Mouse (Mus musculus) frontal cortex, adult (tissue): ENCODE data around the gene E2f1.

ENCODE experiments used
- ATAC-seq: cut with Nextera tagmentation; 2 replicates; pipeline ENCODE4 v1.9.2; 2017; ENCODE audit warnings: mild to moderate bottlenecking, moderate library complexity, mixed read lengths; ENCODE audit not compliant: low TSS enrichment

E2f1 gene

DNA sequence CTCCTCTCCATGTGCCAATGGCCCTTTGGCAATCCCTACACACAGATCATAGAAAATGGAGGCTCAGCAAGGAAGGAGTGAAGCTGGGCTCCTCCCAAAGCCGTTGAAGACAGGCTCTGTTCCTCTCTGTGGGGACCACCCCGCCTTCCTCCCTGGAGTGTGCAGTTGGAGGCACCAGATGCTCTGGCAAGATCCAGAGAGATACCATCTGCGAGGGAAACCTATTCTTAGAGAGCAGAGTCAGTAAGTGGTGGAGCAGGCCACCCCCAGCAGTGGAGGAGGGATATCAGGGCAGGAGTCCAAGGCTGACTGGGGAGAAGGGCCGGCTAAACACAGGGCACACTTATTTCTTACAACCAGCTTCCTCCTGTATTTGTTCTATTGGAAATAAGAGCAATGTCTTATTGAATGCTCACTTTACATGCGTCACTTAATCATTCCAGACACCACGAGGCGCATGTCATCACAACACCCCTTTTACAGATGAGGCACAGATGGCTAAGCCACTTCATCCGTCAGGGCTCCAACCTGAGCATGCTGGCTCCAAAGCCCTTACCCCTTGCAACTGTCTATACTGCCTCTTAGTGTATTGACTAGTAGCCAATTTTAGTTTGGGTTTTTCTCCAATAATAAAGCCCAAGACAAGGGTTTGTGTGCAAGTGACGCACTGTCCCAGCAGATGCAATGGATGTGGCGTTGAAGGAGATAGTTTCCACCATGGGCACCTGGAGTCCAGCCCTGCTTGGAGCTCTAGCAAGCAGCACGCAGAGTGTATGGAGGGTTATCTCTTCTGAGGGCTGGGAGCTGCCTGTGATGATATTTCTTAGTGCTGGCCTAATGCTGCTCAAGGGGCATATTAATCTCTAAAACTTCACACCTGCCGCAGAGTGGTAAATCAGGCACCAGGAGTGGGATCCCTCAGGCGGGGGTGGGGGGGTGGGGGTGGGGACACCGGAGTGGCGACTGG, 14.5 kb upstream of the E2f1 start:
- ATAC-seq, result peak; percentile 86

DNA sequence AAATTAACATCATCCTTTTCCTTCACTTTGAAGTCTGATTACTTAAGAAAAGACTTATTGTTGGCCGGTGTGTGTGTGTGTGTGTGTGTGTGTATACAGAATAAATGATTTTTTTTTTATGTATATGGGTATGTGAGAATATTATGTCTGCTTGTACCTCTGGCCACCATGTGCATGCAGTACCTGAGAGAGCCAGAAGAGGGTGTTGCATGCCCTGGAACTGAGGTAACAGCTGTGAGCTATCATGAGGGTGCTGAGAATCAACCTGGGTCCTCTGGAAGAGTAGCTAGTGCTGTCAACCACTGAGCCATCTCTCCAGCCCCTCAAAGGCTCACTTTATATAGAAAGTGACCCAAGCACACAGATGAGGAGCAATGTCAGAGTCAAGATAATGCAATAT, 11.7 kb upstream of the E2f1 start:
- ATAC-seq, result no peak

DNA sequence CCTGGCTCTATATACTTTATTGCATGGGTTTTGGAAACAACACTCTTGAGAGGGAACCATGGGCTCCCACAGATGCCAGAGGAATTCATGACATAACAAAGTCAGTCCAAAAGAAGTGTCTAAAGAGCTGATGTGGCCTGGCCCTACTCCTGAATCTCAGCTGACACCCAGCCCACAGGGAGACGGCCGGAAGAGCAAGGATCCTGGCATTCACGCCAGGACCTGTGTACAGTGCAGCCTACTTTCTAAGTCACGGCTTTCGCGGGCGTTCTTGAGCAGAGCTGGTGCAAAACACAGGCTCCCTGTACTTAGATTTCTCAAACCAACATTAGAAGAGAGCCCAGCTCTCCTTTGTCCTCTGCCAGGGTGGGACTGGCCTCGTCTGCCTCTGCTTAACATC, 10.9 kb upstream of the E2f1 start:
- ATAC-seq, result no peak

DNA sequence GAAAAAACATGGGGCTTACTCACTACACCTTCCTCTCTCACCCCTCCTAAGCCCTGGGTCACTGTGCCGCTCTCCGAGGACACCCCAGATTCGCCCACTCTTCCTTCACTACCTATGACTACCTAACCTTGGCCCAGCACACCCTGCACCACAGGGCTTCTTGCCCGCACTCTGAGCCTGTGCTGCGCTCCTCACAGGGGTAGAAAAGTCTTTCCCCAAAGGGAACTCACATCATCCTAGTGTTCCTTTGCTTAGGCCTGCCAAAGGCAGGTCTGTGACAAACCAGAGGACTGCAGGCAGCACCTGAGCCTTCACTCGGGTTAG, 8.0 kb upstream of the E2f1 start:
- ATAC-seq, result no peak

DNA sequence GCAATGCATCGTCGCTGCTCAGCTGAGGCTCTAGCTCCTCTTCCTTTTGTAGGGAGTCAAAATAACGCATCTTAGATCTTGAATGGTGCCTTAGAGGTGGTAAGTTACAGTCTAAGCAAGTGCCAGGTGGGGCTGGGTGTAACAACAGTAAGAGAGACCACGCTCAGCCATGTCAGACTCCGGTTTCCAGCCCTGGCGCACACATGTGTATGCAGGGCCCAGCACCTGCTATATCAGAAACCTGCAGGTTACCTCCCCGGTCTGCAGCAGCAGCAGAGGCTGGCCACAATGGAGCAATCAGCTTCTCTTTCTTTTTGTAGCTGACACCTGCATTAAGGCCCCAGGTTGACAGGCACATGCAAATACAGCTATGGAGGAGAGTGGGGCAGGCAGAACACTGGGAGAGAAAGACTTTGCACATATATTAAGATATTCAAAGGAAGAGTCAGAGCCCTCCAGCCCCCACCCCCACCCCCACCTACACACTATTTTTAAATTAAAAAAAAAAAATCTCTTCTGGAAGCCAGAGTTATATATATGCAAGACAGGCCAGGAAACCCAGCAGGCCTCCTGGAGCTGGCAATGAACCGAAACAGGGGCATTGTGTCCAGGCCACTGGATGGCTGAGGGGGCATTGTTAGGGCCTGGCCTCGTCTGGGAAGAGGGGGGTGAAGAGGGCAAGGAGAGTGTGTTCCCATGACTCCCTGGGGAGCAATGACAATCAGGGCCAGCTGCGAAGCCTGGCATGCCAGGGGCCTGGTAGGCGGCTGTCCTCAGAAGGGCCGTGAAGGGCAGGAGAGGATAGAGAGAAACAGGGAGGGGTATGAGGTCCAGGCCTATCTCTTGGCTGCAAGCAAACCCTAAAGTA, 7.4 kb upstream of the E2f1 start:
- no peak for ATAC-seq

DNA sequence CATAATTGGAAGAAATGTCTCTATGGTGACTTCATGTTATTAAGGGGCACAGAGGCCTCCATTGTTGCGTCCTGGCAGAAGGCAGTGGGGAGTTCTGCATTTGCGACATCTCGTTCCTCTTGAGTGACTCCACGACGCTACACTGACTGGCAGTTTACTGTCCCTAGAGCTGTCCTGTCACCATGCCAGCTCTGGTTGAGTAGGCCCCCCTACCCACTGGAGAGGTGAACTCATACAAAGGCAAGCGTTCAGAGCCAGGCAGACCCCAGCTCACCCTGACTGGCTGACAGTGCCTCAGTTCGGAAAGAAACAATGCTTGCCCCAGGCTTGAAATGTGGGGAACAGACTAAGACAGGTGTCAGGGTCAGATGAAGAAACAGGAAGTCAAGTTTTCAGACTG, 4.6 kb upstream of the E2f1 start:
- ATAC-seq, result no peak

DNA sequence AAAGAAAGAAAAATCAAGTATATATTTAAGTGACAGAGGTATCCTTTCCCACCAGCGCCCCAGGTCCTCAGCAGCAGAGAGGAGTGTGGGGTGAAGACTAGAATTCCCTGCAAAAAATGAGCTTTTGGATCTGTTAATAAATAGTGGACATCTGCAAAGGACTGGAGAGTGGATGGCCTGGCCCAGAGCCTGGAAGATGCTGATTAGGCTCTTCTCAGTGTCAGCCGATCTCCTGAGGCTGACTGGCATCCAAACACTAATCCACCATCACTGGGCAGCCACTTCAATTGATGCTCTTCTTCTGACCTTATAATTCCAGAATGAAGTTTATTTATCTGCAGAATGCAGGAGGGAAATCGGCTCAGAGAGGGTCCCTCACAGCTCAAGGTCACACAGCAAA, 3.3 kb upstream of the E2f1 start:
- no peak for ATAC-seq

DNA sequence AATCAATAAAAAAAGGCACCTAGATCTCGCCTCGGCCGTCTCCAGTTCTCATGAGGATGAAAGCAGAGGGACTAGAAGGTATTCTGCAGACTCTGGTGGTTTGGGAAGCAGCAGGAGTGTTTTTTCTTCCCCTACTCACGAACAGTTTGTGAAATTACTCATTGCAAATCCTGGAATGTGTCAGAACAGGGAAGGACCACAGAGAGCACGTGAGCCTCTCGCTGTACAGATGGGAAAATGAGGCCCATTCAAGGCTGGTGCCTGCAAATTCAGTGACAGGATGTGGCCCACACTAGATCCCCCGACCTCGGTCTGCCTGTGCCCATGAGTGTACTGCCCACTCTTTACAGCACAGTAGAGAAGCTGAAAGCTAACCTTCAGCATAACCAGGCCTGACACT, 2.3 kb upstream of the E2f1 start:
- no peak; the same call in 1 of the 2 replicates for ATAC-seq

DNA sequence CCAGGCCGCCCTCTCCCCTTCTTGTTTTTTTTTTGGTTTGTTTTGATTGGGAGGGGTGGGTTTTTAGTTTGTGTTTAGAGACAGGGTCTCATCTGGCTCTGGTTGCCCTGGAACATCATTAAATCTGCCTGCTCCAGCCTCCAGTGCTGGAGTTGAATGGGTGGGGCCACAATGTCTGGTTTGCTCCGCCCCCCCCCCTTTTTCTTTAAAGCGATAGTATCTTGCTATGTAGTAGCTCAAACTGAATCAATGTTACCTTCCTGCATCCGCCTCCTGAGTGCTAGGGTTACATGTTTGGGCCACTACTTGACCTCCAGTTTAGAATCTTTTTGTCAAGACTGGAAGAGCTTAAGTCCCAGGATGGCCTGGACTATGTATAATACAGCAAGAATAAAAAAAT, 1.6 kb upstream of the E2f1 start:
- no peak for ATAC-seq

DNA sequence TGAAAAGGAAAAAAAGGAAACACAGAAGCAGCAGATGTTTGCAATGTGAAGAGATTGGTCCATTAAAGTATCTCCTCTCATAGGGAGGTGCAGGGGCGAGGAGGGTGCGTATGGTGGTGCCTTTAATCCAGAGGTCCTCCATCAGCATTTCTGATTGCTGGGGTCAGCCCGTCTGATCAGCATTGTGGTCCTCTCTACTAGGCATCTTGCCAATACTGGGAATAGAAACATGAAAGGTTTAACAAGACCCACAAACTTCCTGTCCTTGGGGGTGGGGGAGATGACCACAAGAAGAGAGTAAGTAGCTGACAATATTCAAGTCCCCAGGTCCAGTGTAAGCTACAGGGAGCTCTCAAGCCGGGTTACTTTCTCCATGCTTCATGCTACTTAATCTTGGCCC, 974 bp upstream of the E2f1 start:
- no peak for ATAC-seq

DNA sequence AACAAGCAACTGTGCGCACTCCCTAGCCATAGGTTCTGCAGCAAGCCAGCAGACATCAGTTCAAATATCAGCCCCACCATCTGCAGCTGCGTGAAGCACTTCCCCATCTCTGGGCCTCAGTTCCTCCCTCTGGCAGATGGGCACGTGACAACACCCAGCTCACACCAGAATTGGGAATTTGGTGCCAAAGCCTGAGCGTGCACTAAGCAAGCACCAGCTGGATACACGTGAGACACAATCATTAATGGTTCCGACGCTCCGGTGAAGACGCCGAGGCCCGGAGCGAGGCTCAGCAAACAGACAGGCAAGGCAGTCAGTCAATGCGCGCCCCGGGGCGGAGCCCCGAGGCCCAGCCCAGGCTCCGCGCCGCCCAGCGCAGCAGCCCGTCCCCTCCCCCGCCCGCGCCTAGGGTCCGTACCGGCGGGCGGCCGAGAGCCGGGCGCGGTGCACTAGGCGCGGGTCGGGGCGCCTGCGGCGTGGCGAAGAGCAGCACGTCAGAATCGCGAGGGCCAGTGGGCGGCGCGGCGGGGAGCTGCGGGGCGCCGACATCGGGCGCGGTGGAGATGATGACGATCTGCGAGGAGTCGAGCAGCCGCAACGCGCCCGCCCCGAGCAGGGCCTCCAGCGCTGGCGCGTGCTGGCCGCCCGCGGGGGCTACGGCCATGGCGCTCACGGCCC, 482 bp downstream of the E2f1 start:
- ATAC-seq, result peak; percentile 66

DNA sequence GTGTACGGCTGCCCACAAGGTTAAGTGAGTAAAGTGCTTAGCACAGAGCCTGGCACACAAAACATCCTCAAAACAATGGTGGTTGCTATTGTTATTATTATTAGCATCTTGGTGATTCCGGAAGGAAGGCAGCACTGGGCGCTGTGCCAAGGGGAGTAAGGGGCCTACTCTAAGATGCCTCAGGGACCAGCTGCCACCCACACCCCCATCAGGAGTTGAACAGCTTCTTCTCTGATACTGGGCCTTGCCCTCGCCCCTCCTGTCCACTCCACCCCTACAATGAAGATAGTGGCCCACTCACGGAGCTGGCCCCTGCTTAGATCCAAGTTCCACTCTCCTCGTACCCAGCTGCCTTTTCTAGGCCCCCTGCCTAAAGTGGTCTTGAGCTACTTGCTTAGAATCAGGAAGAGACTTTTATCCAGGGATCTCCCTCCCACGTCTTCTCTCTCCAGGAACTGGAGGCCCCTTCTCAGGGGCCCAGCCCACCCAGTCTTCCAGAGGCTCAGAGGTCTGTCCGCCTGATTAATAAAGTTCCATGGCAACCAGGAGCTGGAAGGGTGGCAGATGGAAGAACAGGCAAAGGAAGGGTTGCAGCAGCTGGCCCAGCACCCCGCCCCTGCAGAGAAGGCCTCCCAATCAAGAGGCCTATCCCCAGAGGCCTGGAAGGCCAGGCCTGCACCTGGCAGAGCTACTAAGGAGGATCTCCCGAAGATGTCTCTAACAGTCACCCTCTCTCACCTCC, 1.2 kb downstream of the E2f1 start:
- ATAC-seq, result no peak; the same call in 1 of the 2 replicates

DNA sequence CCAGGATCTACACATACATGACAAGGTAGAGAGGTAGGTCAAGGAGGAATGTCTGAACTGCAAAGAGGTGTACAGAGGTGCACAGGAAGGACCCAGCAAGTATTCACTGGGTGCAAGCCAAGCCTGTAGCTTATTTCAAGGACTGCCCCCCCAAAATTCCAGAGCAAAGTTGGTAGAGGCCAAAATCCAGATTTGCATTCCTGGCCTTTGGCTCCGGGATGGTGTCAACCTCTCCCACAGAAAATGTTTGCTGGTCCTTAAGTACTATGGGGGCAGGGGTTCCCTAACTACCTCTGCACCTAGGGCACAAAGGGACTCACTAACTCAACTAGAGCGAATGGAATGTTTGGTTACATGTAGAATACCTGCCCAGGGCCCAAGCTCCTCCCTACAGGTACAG, 1.9 kb downstream of the E2f1 start:
- no peak for ATAC-seq

DNA sequence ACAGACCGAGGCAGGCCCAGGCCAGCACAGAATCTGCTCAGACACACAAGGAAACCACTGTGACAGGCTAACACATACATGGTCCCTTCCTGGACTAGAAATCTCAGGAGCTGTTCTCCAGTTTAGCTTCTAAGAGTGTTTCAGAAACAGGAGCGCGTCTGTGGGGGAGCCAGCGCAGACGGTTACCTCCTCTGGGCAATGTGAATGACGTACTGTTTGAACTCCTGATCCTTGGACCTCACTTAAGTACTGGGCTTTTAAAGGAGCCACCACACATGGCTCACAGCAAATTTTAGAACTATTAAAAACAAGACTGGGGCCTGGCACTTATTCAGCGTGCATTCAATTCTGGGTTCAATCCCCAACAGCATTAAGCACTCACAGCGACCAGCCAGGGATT, 3.1 kb downstream of the E2f1 start:
- no peak for ATAC-seq

DNA sequence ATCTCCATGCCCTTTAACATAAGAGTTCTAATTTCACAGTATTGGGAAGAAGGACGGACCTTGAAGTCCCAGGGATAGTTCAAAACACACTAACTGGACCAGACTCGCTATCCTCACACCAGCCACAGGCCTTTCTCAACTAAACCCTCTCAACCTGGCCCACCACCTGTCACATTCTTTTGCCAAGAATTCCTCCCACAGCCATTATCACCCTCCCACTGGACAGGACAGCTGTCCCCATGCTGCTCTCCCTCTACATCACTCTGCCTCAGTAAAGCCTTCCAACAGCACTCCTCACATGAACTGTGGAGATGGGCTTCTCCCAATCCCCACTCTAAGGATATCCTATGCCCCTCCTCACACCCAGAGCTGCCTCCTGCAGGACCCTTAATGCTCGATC, 4.1 kb downstream of the E2f1 start:
- ATAC-seq, result no peak

DNA sequence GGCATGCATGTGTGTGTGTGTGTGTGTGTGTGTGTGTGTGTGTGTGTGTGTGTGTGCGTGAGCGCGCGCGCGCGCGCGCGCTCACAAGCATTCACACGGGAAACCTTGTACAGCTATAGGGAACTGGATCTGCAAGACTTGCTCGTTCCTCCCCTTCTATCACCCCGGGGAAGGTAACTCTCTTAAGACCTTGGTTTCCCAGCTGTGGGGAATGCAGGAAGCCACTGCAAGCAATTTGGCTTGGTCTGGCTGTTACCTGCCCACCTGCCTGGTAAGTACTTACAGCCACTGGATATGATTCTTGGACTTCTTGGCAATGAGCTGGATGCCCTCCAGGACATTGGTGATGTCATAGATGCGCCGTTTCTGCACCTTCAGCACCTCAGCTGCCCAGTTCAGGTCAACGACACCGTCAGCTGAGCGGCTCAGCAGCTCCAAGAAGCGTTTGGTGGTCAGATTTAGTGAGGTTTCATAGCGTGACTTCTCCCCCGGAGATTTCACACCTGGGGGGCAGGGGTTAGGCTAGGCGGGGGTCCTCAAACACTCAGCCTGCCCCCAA, 6.0 kb downstream of the E2f1 start:
- ATAC-seq, result no peak

DNA sequence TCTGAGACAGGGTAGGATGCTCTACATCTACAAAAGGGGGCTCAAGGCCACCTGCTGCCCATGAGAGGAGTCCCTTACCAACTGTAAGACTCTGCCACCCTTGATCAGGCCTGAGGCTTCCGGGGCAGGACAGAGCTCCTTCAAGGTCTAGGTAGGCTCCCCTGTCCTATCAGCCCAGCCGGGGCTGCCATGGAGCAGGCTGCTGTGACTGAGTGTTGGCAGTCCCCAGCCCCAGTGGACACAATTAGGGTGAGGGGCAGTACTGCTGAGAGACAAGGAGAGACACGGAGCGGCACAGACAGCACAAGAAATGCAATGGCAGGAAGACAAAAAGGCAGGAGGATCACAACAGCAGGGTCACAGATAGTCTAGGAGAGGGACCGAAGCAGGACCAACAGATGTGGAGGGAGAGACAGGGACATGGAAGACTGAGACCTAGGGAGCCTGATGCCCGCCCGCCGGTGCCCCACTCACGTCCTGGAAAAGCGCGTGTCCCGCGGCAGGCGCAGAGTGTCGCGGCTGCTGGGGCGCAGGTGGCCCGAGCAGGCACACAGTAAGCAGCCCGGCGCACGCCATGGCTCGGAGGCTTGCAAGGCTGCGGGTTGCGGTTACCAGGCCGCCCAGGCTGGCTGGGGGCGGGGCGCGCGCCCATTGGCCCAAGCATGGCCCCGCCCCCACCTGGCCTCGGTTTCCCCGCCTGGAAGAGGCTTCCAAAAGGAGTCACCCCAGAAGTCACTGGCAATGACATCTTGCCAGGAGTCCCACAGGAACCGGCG, 11.2 kb downstream of the E2f1 start, which contains the start of gene Necab3:
Gene Necab3 (minus strand): TSS at position 627 of the 776 bp plus-strand sequence.
- ATAC-seq, result peak; percentile 45

DNA sequence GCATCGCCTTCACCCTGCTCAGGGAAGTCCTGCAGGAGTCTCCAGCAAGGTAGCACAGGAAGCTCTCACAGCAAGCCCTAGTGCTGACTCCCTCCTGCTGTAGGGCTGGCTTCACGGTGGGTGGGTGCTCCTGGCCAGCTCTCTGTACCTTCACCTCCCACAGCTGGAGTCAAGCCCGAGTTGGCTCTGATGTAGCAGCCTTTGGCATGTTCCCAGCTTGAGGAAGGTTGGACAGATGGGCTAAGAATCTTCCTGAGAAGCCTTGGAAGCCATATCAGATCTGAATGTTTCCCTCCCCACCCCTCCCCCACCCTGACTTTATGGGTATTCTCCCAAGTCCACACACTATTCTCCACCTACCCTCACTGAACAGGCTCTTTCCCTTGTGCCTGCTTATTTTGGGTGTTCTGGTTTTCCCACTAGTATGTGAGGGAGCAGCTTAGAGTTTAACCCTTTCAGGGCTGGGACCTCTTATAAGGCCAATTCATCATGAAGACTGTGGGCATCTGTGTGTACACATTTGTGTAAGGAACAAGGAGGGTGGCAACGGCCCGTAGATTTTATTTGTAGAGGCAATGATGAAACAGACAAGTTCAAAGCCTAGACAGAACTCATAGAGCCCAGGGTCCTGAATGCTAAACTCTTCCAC, 12.4 kb downstream of the E2f1 start:
- ATAC-seq, result peak; percentile 25; the same call in 1 of the 2 replicates

DNA sequence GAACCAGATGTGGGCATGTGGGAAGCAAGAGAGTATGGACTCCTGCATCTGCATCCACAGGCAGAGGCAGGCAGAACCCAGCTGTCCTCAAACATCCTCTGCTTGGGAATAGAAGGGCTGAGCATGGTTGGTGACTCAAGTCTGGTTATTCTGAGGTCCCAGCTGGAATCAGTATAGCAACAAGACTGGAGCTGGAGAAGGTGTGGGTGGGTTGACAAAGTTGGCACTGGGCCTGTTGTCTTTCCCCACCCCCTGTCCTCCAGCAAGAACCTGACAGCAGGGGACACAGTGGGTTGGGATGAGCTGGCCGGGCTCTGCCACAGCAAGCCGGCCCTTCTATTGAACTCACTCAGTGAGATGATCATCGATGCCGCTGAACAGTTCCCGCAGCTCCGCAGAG, 14.5 kb downstream of the E2f1 start:
- ATAC-seq, result peak; percentile 59

DNA sequence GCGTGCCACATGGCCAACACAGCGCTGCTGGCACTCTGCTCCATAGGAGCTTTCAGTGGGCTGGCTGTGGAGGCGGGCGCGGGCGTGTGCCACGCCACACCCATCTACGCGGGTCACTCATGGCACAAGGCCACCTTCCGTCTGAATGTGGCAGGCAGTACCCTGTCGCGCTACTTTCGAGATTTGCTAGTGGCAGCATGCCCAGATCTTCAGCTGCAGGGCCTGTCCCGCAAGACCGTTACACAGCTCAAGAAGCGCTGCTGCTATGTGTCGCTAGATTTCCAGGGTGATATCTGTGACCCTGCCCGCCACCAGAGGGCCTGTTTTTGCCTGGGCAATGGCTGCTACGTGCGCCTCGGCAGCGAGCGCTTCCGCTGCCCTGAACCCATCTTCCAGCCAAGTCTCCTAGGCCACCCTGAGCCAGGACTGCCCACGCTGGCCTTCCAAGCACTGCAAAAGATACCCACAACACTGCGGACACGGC, 17.2 kb downstream of the E2f1 start:
- peak; percentile 11; the same call in 1 of the 2 replicates for ATAC-seq
